Mouse (Mus musculus): ENCODE data around the gene Tmem145.
"Not testable (repeated sequence)": the region's sequence is repeated elsewhere in the genome, so short reads cannot be mapped to it uniquely, and the experiment has no call there.

Tmem145 gene

DNA sequence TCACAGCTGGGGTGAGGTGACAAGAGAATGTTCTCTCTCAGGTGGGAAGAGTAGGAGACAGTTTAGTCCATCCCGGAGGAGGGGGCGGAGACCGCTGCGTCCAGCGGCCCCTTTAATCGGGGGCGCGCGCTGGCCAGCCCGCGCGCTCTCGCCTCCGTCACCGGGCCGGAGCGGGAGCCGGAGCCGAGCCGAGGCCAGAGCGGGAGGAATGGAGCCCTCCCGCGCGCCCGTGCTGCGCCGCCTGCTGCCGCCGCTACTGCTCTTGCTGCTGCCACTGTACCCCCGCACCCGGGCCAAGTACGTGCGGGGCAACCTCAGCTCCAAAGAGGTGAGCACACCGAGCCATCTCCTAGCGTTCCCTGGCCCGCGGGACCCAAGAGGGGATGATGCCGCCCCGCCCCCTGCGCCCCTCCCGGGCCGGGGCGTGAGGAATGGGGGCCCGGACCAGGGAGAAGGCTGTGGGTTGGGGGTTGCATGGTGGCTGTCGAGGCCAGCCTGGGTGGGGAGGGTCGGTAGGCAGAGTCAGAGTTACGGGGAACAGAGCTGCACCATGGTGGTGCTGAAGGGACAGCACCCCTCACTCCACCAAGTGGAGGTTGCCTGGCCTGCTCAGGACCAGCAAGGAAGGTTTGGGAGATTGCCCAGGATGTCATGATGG, at the start of gene Tmem145:
Gene Tmem145, plus strand, starts transcription at position 151 of the 658 bp plus-strand sequence.
- no peak for DNase-seq (ENCODE audit: low spot score)

DNA sequence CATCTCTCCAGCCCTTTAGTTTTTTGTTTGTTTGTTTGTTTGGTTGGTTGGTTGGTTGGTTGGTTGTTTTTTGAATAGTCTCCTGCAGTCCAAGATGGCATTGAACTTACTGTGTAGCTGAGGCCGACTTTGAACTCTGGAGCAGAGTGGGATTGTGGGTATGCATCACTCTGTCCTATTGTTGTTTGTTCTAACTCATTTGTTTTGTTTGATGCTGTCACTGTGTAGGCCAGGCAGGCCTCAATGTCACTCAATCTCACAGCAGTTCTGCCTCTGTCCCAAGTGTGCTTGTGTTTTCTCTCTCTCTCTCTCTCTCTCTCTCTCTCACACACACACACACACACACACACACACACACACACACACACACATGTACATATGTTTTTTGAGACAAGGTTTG, 44.0 kb upstream of the Tmem145 start:
- no peak for DNase-seq (ENCODE audit: low spot score)

DNA sequence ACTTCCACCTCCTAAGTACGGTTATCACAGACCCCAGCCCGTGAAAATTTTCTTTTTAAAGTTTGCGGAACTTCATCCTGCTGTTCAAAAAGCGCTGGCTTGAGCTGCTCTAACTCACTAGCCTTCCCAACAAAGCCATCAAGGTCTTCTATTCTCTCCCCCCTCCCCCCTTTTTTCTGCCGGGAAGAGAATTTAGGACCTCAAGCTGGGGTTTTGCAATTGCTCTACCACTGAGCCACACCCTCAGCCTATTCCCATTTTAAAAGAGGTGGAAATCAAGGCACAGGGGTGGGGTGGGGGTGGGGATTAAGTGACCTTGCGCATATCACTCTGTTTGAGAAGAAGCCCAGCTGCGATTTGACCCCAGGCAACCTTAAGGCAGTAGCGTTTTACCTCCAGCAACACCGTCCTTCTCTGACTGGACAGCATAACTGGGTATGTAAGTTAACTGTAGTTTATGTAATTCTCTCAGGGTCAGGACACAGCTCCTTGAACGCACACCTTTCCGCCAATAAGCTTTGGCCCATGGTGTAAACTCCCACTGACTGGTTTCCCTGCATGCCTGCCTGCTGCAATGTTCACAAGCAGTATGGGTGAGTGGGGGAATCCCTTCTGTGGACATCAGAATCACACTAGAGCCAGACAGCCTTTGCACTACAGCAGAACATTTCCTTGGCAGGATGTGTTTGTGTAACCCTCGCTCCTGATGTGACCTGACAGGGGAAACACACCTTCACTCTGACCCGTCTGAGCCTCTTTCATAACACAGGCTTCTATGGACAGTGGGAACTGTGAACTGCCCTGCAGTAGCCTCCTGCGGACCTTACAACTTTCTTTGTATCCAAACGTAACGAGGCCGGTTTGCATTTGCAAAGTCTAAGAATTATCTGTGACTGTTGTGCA, 41.7 kb upstream of the Tmem145 start:
- no peak for DNase-seq (ENCODE audit: low spot score)

DNA sequence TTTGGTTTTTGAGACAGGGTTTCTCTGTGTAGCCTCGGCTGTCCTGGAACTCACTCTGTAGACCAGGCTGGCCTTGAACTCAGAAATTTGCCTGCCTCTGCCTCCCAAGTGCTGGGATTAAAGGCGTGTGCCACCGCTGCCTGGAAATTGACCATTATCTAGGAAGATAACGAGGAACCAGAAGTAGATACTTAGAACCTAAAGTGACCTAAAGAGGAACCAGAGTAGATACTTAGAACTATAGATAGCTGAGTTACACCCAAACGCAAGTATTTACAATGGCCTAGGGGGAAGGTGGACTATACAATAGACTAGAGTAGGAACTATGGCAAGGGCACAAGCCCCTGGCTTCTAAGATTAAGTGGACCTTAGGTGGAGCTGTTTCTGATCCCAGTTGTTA, 40.2 kb upstream of the Tmem145 start:
- not testable (repeated sequence) for DNase-seq (ENCODE audit: low spot score)

DNA sequence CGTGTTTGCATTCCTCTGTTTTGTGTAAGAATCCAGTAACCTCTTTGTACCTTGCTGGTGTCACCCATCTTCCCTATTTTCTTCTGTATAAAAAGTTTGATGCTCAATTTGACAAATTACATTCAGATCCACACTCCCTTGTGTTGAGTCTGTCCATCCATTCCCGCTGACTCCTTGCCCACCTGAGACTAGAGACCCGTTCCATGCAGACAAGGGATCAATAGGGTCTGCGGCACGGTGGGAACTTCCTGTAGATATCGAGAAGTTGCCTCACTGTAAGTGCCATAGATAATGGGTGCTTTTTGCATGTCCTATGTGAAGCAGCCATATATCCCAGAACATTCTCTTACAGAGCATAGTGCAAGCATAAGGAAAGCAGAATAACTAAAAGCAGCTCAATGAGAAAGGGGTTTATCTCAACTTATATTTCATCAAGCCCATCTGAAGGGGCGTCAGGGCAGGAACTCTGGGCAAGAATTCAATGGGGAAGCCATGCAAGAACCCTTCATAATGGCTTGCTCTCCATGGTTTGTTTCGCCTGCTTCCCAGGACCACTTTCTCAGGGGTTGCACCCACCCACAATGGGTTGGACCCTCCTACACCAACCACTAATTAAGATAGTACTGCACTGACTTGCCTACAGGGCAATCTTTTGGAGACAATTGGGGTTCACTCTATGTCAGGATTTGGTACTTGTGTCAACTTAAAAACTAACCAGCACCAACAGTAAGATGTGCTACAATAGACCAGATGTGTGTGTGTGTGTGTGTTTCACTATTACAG, 39.5 kb upstream of the Tmem145 start:
- DNase-seq (ENCODE audit: low spot score): no peak

DNA sequence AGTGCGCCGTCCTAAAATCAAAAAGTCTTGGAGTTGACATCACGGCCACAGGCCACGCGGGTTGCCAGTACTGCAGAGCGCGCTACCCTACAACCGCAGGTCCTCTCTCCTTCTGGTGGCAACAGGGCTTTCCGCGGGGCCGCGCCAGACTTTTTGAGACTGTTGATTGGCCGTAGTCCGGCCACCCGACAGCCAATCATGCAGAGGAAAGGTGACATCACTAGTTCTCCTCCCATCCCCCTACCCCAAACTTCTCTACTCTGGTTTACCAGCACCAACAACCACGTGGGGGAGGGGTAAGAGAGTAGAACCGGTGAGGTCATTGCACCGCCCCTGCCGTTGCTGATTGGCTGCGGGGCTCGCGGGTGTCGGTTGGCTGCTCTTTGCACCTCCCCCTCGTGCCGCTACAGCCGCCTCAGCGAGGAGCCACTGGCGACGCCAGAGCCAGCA, 38.6 kb upstream of the Tmem145 start, which contains the start of gene Cic:
Gene Cic, plus strand, starts transcription at position 404 of the 450 bp plus-strand sequence.
- DNase-seq (ENCODE audit: low spot score): peak; percentile 95

DNA sequence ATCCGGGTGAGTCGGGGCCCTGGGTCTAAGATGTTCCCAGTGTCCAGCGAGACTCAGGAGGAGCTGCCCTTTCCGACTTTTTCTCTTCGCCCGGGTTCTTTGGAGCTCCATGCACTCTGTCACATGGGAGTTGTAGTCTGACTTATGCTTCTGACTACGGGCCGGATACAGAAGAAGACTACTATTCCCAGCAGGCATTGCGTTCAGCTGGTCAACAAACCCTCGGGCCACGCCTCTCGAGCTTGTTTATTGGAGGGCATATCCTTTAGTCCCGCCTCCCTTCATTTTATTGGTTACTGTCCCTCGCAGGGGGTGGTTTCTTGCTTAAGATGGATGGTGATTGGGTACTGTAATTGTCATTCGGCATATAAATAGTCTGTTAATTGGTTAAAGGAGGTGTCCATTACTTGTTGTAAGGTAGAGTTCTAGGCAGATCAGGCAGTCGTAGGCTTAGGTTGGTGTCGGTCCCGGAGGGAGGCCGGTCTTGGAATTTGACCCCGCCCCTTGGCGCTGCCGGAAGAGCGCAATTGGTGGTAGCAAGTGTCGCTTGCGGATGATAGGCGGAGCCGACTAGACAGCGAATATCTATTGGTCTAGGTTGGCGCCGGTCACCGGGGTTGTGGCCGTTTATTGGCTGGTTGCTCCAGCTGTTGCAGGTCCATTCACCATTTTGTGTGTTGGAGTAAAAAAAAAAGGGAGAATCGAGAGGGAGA, 38.0 kb upstream of the Tmem145 start:
- peak; percentile 95 for DNase-seq (ENCODE audit: low spot score)

DNA sequence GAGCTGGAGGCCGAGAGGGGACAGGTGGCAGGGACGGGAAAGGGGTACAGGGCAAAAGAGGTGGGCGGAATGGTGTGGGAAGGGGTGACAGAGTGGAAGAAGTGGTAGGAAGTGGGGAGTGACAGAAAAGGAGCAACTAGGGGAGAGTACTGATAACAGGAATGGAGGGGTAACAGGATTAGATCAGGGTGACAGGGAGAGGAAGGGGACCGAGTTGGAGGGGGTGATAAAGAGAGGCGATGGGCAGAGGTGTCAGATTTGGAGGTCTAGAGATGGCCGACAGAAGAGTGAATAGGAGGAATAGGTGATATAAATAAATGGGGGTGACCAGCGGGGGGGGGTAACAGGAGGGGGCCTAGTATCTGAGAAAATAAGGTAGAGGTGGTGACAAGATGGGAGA, 37.3 kb upstream of the Tmem145 start:
- DNase-seq (ENCODE audit: low spot score): no peak

DNA sequence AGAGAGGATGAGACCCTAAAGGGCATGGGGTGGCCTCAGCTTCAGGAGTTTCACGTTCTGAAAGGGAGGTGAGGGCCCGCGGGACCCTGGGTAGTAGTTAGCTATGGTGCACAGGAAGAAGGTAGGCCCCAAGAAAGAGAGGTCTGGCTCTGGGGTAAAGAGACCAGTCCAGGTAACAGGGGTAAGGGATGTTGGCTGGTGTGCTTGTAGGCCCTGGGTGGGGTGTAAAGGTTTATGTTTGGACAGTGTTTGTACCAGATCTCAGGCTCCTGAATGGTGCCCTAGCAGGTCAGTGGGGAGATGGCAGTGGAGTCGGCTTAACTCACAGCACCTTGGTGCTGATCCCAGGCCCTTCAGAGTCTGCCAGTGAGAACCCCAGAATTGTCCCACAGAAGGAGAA, 36.9 kb upstream of the Tmem145 start:
- no peak for DNase-seq (ENCODE audit: low spot score)

DNA sequence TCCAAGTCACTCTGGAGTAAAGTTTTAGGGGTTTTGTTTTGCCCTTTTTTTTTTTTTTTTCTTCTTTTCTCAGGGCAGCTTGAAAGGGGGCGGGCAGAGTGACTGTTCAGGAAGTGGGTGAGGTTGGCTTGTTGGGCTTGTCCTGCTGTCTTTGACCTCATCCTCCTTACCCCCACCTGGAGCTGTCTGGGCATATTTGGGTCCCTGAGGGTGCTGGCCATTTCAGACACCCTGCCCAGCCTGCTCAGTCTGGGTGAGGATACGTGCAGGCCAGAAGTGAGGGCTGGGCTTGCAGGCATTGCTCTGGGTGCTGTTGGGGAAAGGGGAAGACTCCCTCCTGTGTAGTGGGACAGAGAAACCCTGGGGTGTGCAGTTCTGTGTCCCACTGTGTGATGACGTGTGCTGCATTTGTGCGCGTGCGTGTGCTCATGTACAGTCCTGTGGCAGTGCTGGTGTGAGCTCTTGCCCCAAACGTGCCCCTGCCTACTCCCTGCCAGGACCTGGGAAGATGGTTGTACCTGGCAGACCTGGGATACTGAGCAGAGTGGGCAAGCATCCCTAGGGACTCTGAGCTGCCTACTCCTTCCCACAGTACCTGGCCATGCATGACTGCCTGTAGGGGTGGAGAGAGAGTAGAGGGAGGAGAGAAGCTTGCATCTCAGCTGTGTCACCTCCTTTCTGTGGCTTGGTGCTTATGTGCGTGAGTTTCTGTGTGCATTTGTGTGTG, 36.2 kb upstream of the Tmem145 start:
- DNase-seq (ENCODE audit: low spot score): no peak

DNA sequence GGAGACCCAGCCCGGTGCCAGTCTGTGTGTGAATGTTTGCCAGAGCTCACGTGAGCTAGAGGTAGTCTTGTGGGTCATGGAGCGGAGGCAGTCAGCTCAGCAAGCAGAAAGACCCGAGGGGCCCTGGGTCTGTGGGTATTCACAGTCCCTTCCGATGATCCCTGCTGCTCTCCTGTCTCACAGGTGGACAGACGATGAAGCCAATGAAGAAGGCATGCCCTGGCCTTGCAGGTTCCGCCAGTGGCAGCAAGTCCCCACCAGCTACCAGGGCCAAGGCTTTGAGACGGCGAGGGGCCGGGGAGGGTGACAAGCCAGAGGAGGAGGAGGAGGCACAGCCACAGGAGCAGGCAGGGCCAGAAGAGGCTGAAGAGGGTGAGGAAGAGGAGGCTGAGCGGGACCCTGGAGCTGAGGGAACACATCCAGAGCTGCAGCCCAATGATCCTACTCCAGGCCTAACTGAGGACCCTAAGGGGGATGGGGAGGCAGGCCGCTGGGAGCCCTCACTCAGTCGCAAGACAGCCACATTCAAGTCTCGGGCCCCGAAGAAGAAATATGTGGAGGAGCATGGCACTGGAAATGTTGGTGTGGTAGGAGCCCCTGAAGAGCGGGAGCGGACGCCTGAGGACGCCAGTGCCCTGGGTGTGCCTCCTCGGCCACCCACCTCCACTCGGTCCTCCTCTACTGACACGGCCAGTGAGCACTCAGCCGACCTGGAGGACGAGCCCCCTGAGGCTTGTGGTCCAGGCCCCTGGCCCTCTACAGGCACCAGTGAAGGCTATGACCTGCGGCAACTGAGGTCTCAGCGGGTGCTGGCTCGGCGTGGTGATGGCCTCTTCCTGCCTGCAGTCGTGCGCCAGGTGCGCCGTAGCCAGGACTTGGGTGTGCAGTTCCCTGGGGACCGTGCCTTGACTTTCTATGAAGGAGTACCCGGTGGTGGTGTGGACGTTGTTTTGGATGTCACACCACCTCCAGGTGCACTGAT, 35.0 kb upstream of the Tmem145 start:
- DNase-seq (ENCODE audit: low spot score): no peak

DNA sequence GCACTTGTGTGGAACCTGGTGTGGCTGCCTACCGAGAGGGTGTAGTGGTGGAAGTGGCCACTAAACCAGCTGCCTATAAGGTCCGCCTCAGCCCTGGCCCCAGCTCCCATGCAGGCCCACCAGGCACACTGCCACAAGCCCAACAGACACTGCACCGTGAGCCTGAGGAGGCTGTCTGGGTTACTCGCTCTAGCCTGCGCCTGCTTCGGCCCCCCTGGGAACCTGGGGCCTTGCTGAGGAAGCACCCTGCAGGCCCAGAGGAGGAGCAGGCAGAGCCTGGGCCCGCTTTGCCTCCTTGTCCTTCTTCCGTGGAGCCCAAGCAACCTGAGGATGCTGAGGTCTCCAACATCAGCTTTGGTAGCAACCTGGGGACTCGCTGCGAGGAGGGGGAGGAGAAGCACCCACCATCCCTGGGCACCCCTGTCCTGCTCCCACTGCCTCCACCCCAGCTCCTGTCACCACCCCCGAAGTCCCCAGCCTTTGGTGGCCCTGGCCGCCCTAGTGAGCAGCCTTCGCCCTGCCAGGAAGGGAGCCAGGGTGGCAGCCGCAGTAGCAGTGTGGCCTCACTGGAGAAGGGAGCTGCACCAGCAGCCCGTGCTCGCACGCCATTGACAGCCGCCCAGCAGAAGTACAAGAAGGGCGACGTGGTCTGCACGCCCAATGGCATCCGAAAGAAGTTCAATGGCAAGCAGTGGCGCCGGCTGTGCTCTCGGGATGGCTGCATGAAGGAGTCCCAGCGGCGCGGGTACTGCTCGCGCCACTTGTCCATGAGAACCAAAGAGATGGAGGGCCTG, 34.1 kb upstream of the Tmem145 start:
- DNase-seq (ENCODE audit: low spot score): no peak

DNA sequence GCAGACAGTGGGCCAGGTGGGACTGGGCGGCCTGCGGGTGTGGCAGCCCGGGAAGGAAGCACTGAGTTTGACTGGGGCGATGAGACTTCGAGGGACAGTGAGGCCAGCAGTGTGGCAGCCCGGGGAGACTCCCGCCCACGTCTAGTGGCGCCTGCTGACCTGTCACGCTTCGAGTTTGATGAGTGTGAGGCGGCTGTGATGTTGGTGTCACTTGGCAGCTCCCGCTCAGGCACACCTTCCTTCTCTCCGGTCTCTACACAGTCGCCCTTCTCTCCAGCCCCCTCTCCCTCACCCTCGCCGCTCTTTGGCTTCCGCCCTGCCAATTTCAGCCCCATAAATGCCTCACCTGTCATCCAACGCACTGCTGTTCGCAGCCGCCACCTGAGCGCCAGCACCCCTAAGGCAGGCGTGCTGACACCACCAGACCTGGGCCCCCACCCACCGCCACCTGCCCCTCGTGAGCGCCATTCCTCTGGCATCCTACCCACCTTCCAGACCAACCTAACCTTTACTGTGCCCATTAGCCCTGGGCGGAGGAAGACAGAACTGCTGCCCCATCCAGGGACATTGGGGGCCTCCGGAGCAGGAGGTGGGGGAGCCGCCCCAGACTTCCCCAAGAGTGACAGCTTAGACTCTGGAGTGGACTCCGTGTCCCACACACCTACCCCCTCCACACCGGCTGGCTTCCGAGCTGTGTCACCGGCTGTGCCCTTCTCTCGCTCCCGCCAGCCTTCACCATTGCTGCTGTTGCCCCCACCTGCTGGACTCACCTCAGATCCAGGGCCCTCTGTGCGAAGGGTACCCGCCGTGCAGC, 33.3 kb upstream of the Tmem145 start:
- DNase-seq (ENCODE audit: low spot score): no peak

DNA sequence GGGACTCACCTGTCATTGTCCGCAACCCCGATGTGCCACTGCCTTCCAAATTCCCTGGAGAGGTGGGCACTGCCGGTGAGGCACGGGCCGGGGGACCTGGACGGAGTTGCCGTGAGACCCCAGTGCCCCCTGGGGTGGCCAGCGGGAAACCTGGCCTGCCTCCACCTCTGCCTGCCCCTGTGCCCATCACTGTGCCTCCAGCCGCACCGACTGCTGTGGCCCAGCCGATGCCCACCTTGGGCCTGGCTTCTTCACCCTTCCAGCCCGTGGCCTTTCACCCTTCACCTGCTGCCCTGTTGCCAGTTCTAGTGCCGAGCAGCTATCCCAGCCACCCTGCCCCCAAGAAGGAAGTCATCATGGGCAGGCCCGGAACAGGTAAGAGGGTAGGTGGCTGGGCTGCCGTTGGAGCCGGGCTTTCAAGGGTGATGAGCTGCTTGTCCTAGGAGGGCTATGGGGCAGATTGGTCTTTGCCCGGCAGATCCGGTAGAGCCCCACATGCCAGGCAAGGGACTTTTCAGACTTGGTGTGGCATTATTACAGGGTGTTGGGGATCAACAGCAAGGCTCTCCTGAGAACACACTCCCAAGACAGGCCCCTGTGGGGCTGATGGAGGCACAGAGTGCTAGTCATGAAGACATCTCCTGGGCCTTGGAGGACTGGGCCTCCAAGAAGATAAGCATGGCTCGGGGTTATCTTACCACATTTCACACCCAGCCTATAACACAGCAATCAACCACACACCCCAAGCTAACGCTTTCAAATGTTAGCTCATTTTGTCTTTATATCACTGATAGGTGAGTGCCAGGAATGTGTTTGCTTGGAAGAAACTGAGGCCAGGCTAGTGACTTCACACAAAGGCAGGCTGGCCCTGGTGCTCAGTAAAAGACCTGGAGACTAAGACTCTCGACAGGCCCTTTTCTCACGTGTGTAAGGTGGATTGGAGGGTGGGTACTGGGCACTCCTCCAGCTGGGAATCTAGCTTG, 32.4 kb upstream of the Tmem145 start:
- no peak for DNase-seq (ENCODE audit: low spot score)

DNA sequence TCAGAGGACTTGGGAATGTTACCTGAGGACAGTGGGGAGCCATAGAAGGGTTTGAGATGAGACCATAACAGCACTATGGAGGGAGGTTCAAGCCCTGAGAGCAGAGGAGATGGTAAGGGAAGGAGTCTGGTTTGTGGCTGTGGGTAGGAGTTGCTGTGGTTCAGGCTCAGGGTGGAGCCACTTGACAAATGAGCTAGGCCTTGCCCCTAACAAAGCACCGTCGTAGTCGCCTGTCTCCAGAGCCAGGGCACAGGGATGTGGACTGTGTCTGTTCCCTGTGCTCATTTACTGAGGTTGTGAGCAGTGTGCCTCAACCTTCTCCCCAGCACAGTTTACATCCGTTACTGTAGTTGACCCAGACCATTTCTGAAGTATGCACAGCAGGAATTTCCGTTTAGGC, 31.3 kb upstream of the Tmem145 start:
- DNase-seq (ENCODE audit: low spot score): no peak

DNA sequence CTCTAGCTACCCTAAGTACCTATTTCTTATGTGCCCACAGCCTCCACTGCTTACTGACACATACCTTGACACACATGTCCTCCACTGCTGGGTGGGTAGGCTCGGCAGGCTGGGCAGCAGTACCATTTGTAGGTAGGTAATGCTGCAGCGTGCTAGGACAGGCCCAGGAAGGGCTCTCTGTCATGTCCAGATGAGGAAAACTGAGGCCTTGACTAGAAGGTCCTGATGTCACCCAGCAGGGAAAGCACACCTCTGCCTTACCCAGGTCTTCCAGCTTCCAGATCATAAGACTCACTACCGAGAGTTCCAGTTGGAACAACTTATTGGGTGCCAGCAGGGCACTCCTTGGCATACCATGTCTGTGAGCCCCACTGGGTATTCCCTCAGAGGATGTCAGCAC, 30.9 kb upstream of the Tmem145 start:
- DNase-seq (ENCODE audit: low spot score): no peak
